Mouse (Mus musculus) cerebellum, adult 2 months (tissue): Measurements from ENCODE around the gene Dusp14.

Source experiments
- CTCF ChIP-seq: fragments of 200-500 bp; IDR thresholded peaks from 2 replicates; pipeline ENCODE4 v1.5.1; 2011; ENCODE audit warnings: low read depth, mild to moderate bottlenecking, control low read depth, low read length, moderate library complexity, borderline replicate concordance; ENCODE audit not compliant: insufficient read depth
- POLR2A ChIP-seq: fragments of 200-500 bp; IDR thresholded peaks from 2 replicates; pipeline ENCODE4 v1.6.1; 2011; ENCODE audit warnings: low read length, control low read depth, borderline replicate concordance; ENCODE audit not compliant: insufficient read depth

- TF ChIP-seq POLR2A (no peak), CTCF (no peak)
Measured at GRCm38 (mm10) chr11:84117431-84117830, 48.4 kb upstream of the Dusp14 start.
